Mouse (Mus musculus) C2C12 (cell line): ENCODE results near the gene Klf6. TPM values are rescaled to one million over a fixed set of nuclear protein-coding genes. Genes with fewer than 3 reads are reported as not detected.
A peak's percentile ranks its signal among the peaks of the same experiment; 100 is the strongest.

Experiments used
- H3K27me3 ChIP-seq: one replicate; pipeline ENCODE4 v1.6.1; 2011; ENCODE audit not compliant: control insufficient read depth, insufficient read depth, insufficient read length
- H3K36me3 ChIP-seq: one replicate; pipeline ENCODE4 v1.6.1; 2011; ENCODE audit not compliant: control insufficient read depth, insufficient read depth
- H3K4me3 ChIP-seq: one replicate; pipeline ENCODE4 v1.5.1; 2011; ENCODE audit warnings: mild to moderate bottlenecking, control low read depth; ENCODE audit not compliant: poor library complexity, insufficient read depth, severe bottlenecking
- H3K79me2 ChIP-seq: one replicate; pipeline ENCODE4 v1.6.1; 2011; ENCODE audit not compliant: control insufficient read depth, insufficient read depth
- H3K79me3 ChIP-seq: one replicate; pipeline ENCODE4 v1.6.1; 2011; ENCODE audit warnings: low read depth, control low read depth
- H3ac ChIP-seq: one replicate; pipeline ENCODE3; 2011; ENCODE audit warnings: low read depth; ENCODE audit not compliant: control insufficient read depth, insufficient read length
- CEBPB ChIP-seq: IDR thresholded peaks from one replicate; pipeline ENCODE4 v1.6.1; 2011; ENCODE audit warnings: low read depth, mild to moderate bottlenecking, control low read depth, moderate library complexity
- CTCF ChIP-seq: IDR thresholded peaks from one replicate; pipeline ENCODE4 v1.5.1; 2011; ENCODE audit not compliant: control insufficient read depth, insufficient read depth, insufficient read length
- FOSL1 ChIP-seq: IDR thresholded peaks from one replicate; pipeline ENCODE4 v1.8.0; 2011; ENCODE audit warnings: mild to moderate bottlenecking, low read length; ENCODE audit not compliant: poor library complexity, insufficient read depth, severe bottlenecking
- MAX ChIP-seq: IDR thresholded peaks from one replicate; pipeline ENCODE4 v1.6.1; 2011; ENCODE audit warnings: mild to moderate bottlenecking, control low read depth
- MYOD1 ChIP-seq: IDR thresholded peaks from one replicate; pipeline ENCODE4 v1.6.1; 2011; ENCODE audit warnings: low read depth; ENCODE audit not compliant: control insufficient read depth, insufficient read length
- MYOG ChIP-seq: IDR thresholded peaks from one replicate; pipeline ENCODE4 v1.6.1; 2011; ENCODE audit not compliant: control insufficient read depth, insufficient read length; ENCODE audit errors: extremely low read depth
- USF1 ChIP-seq: IDR thresholded peaks from one replicate; pipeline ENCODE4 v1.6.1; 2011; ENCODE audit warnings: low read depth, mild to moderate bottlenecking, control low read depth, moderate library complexity
- polyA plus RNA-seq: library from polyadenylated mRNA; unstranded; fragments of >200 nt; fragmentation: generic; extraction: Trizol; gene quantifications from one replicate; pipeline ENCODE4 v1.2.1, GENCODE M21; 2012; ENCODE audit warnings: missing spikeins

Klf6 gene
- polyA plus RNA-seq, 1 experiment: 21.8 TPM

GRCm38 (mm10) chr13:5824189-5824815, 37.0 kb upstream of the Klf6 start:
- Histone ChIP-seq H3K27me3 (no peaks in the 10 kb centered on the region), H3ac (no peak overlapping the region), H3K4me3 (no peak overlapping the region), H3K79me3 (no peaks in the 10 kb centered on the region), H3K79me2 (no peaks in the 10 kb centered on the region), H3K36me3 (no peaks in the 10 kb centered on the region)
- TF ChIP-seq MAX (no peak), MYOG (no peak), USF1 (no peak), CEBPB (no peak), FOSL1 (no peak)

- no peaks in the 10 kb centered on the region for H3K79me3 ChIP-seq
- no peaks in the 10 kb centered on the region for H3K79me2 ChIP-seq
- H3K36me3 ChIP-seq: no peaks in the 10 kb centered on the region
- peak; percentile 29 for TF ChIP-seq MAX
- TF ChIP-seq FOSL1: no peak
- peak; percentile 80 for TF ChIP-seq CEBPB
- no peak overlapping the region for H3ac ChIP-seq
- no peaks in the 10 kb centered on the region for H3K27me3 ChIP-seq
- no peak overlapping the region for H3K4me3 ChIP-seq
Measured at GRCm38 (mm10) chr13:5826170-5826827, 35.0 kb upstream of the Klf6 start.

- no peaks in the 10 kb centered on the region for H3K79me3 ChIP-seq
Measured at GRCm38 (mm10) chr13:5831976-5832375, 29.3 kb upstream of the Klf6 start.

GRCm38 (mm10) chr13:5837174-5837777, 24.0 kb upstream of the Klf6 start:
- Histone ChIP-seq H3K79me2 (no peaks in the 10 kb centered on the region), H3ac (peak overlapping the region; percentile 33), H3K4me3 (no peak overlapping the region), H3K36me3 (no peaks in the 10 kb centered on the region), H3K27me3 (no peaks in the 10 kb centered on the region), H3K79me3 (no peaks in the 10 kb centered on the region)
- TF ChIP-seq MYOD1: peak; percentile 31
- TF ChIP-seq FOSL1: peak; percentile 90
- TF ChIP-seq USF1: peak; percentile 59
- no peak for TF ChIP-seq MYOG
- TF ChIP-seq MAX: peak; percentile 97

More at GRCm38 (mm10) chr13:5831976-5832375, 29.3 kb upstream of the Klf6 start:
- TF ChIP-seq CEBPB (no peak), MYOG (no peak), CTCF (no peak), USF1 (no peak), FOSL1 (no peak), MYOD1 (no peak)
- no peaks in the 10 kb centered on the region for H3K79me2 ChIP-seq
- H3K27me3 ChIP-seq: no peaks in the 10 kb centered on the region
- no peak overlapping the region for H3ac ChIP-seq
- no peaks in the 10 kb centered on the region for H3K36me3 ChIP-seq
- no peak overlapping the region for H3K4me3 ChIP-seq

- H3K36me3 ChIP-seq: no peaks in the 10 kb centered on the region
- H3K79me3 ChIP-seq: no peaks in the 10 kb centered on the region
- no peaks in the 10 kb centered on the region for H3K79me2 ChIP-seq
- no peak overlapping the region for H3ac ChIP-seq
- H3K4me3 ChIP-seq: no peak overlapping the region
- TF ChIP-seq MYOD1: no peak
- TF ChIP-seq CEBPB: no peak
- TF ChIP-seq CTCF: no peak
- no peak for TF ChIP-seq MAX
- TF ChIP-seq MYOG: no peak
- TF ChIP-seq FOSL1: no peak
- TF ChIP-seq USF1: no peak
- no peaks in the 10 kb centered on the region for H3K27me3 ChIP-seq
Measured at GRCm38 (mm10) chr13:5841418-5841817, 19.9 kb upstream of the Klf6 start.

- no peaks in the 10 kb centered on the region for H3K36me3 ChIP-seq
- TF ChIP-seq CEBPB (no peak), MAX (peak; percentile 20), MYOG (no peak), USF1 (no peak), CTCF (no peak), MYOD1 (no peak)
- no peaks in the 10 kb centered on the region for H3K79me3 ChIP-seq
- no peaks in the 10 kb centered on the region for H3K79me2 ChIP-seq
- no peak overlapping the region for H3ac ChIP-seq
- no peak overlapping the region for H3K4me3 ChIP-seq
- no peaks in the 10 kb centered on the region for H3K27me3 ChIP-seq
Measured at GRCm38 (mm10) chr13:5842911-5843310, 18.4 kb upstream of the Klf6 start.
